Mouse (Mus musculus) WW6 (cell line): Measurements from ENCODE around the gene Gm4846.
"Not testable (repeated sequence)": the region's sequence is repeated elsewhere in the genome, so short reads cannot be mapped to it uniquely, and the experiment has no call there.

ENCODE experiments used
- DNase-seq: peaks from one replicate; pipeline ENCODE4 v3.0.0-alpha.2; 2013; ENCODE audit warnings: low read depth, low spot score

The Gm4846 gene

DNA sequence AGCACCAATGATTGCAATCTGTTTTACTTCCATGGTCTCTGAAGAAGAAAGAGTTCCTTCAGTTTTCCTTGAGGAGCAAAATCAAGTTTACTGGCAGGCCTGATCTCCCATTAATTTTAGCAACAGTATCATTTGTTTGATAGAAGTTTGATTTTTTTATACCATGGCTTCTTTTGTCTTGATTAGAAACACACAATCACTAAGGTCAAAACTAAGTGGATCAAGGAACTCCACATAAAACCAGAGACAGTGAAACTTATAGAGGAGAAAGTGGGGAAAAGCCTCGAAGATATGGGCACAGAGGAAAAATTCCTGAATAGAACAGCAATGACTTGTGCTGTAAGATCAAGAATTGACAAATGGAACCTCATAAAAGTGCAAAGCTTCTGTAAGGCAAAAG is at the start of gene Gm4846:
Gm4846 (minus strand) TSS at position 101 of the 400 bp plus-strand sequence.
- not testable (repeated sequence) for DNase-seq

DNA sequence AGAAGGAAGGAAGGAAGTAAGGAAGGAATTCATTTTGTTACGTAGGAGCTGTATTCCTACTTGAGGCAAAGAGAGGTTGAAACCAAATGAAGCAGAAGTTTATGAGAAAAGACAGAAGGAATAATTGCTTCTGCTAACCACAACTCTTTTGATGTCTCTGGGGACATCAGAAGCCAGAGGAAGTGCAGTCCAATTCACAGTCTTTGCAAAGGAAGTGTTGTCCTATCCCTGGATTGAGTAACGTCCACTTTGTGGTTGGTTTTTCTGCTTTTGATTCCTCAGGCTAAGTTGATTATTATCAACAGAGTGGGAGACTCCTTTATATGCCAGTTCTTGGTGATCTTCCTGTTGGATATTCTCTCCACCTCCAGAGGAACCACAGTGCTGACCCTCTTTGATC is 34.1 kb upstream of the Gm4846 start:
- DNase-seq = not testable (repeated sequence)

DNA sequence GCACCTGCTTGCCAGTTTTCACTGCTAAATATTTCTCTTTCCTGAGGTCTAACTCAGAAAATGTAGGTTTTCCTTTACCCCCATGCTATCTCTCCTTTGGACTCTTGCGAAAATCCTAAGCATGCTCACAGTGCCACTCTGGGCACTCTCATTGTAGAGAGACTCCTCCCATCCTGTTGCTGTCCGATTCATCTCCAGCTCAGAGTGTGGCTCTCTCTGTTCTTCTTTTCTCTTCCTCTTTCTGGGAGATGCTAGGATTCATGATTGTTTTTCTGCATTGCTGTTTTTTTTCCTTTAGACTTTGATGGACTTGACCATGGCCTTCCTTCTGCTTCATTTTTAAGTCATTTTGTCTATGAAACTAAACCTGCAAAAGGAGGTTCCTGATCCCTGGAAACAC is 27.3 kb upstream of the Gm4846 start:
- DNase-seq = not testable (repeated sequence)

GRCm38 (mm10) chr1:166519626-166520025 is 22.2 kb upstream of the Gm4846 start:
- DNase-seq = not testable (repeated sequence)

DNA sequence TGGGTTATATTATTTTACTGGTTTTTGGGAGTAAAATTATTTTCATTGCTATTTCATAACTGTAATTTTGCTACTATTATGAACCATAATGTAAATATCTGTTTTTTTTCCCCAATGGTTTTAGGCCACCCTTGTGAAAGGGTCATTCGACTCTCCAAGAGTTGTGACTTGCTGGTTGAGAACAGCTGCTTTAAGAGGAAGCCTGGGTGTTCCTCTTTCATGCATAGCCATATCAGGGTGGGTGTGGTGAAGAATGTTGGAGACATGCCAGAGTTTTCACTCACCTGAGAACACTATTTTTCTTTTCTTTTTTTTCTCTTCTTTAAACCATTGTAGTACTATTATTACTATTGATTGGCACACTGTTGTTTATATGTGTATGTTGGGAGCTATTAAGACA is 19.2 kb upstream of the Gm4846 start:
- DNase-seq = no peak

- not testable (repeated sequence) for DNase-seq
These were observed 6.8 kb upstream of the Gm4846 start for GRCm38 (mm10) chr1:166504206-166504605.

DNA sequence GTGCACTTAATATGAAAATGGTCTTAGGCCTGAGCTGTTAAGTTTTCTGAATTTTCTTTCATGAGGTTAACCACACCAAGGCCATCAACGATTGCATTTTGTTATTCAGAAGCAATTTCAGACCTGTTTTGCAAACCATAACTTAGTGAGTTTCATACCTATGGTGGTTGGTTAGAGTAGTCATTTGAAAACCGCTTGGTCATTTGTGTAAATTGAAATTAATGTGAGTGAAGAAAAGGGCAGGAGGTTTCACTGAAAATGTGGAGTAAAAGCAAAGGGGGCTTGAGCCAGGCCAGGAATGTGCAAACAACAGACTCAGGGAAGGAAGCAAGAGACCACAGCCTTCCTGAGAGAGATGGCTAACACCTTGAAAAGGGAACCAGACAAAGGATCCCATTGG is 17.9 kb downstream of the Gm4846 start:
- no peak for DNase-seq

GRCm38 (mm10) chr1:166467172-166467571 is 30.2 kb downstream of the Gm4846 start:
- no peak for DNase-seq

DNA sequence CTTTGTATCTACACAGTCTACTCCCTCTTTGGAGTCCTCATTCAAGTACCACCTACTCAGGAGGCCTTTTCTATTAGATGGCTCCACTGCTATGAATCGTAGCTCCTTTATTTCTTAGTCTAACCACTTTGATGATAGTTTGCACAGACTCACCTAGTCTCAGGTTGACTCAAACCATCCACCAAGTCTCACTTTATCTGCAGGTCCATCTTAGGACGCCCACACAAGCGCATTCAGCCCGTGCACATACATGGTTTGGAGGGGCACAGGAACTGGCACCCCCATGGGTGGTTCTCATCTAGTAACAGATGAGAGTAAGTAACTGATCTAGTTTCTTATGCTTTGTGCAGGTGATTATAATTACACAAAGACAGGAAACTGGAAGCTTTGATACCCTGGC is 34.8 kb downstream of the Gm4846 start:
- DNase-seq = no peak

DNA sequence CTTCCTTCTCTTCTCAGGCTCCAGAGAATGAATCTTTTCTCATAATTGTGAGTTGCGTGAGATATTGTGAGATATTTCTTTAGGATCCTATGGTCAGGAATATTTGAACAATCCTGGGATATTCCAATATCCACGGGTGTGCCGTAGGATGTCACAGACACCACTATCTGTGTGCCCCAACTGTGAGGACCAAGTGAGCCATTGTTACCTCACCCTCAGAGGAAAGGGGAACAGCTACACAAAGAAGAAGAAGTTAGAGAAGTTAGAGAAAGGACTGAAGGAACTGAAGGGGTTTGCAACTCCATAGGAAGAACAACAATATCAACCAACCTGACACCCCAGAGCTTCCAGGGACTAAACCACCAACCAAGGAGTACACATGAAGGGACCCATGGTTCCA is 55.4 kb downstream of the Gm4846 start:
- DNase-seq = no peak

DNA sequence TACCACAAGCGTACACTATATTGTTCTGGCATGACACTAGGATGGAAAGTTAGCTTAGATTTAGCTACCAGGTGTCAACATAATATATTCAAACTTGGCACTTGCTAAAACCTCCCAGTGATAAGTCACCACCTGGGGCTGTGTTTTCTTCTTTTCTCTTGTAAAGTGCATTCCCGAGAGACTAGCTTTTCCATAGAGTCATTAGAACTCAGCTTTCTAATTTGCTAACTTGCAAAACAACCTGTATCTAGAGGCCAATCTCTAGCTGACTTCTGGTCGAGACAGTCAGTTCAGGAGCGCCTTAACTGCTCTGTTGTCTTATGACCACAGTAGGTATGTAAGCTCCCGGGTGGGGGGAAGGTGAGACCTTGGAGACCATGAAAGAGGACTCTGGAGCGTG is 58.0 kb downstream of the Gm4846 start:
- DNase-seq = no peak
